Mouse (Mus musculus): ENCODE results near the gene Kcnip1. TPM values are rescaled to one million over a fixed set of nuclear protein-coding genes. Genes with fewer than 3 reads are reported as not detected.

Kcnip1 gene
- polyA plus RNA-seq (2014; fragmentation: Illumina TruSeq; extraction: RNeasy Lipid Tissue Mini Kit (QIAGEN cat#74804); ENCODE audit: insufficient read depth, low read depth, low replicate concordance) = not detected

GRCm38 (mm10) chr11:33992938-33993337 lies at the start of gene Kcnip1:
Kcnip1 (minus strand) TSS chr11:33993152.

DNA sequence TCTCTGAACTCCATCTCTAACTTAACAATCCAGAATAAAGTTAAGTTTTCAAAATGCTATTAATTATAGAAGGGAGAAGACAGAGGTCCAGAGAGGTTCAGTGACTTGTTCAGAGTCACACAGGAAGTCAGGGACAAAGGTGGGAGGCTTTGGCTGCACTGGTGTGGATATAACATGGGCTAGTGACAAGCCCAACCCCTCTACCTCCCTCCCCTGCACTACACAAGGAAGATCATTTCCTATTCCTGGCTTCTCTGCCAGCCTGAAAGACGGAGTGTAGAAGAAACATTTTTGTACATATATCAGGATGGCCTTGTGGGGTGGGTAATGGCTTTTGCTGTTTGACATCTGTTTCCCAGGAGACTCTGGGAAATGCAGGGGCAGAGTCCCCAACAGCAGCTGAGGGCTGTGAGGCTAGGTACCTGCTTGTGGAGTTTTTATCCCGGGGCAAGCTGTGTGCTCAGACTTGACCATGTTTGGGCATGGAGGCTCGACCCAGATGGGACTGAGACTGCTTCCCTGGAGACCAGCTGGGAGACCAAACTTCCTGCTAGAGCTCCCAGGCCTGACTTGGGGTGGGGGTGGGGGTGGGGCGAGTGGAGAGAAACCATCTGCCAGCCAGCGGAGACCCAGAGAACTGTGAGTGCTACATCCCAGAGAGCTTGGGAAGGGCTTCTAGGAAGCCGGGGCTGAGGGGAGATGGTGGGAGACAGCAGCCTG lies 30.1 kb downstream of the Kcnip1 start, which contains the start of gene Kcnmb1:
Gene Kcnmb1 (plus strand): TSS at position 326 of the 720 bp plus-strand sequence.

GRCm38 (mm10) chr11:33598986-33599385 lies 394.0 kb downstream of the Kcnip1 start, which contains the start of gene D130052B06Rik:
D130052B06Rik (plus strand) TSS chr11:33599302.

Other genes with a start within 250 kb of the Kcnip1 start
- 2.4 TPM for gene Kcnmb1, start 30.1 kb downstream of the Kcnip1 start, polyA plus RNA-seq (2014; fragmentation: Illumina TruSeq; extraction: RNeasy Lipid Tissue Mini Kit (QIAGEN cat#74804); ENCODE audit: insufficient read depth, low read depth, low replicate concordance)
- 7.1 TPM for gene Lcp2, start 53.8 kb upstream of the Kcnip1 start, polyA plus RNA-seq (2014; fragmentation: Illumina TruSeq; extraction: RNeasy Lipid Tissue Mini Kit (QIAGEN cat#74804); ENCODE audit: insufficient read depth, low read depth, low replicate concordance)
- not detected for gene 4930469K13Rik, start 105.4 kb upstream of the Kcnip1 start, polyA plus RNA-seq (2014; fragmentation: Illumina TruSeq; extraction: RNeasy Lipid Tissue Mini Kit (QIAGEN cat#74804); ENCODE audit: insufficient read depth, low read depth, low replicate concordance)
- gene Foxi1, start 214.9 kb upstream of the Kcnip1 start, polyA plus RNA-seq (2014; fragmentation: Illumina TruSeq; extraction: RNeasy Lipid Tissue Mini Kit (QIAGEN cat#74804); ENCODE audit: insufficient read depth, low read depth, low replicate concordance) = not detected